ENCODE assay signal across 8 mouse cellular contexts in genomic region chr8:117224630-117225029, GRCm38 (mm10). TPM values are rescaled to one million over a fixed set of nuclear protein-coding genes. Genes with fewer than 3 reads are reported as not detected.
DNase-seq lines count a peak whose midpoint lies in the region; ATAC-seq and TF ChIP-seq lines count a peak whose summit lies in the region.

No protein-coding gene starts in this region.

- peak; percentile 100 for ATAC-seq in activated CD4-positive, CD25-positive, alpha-beta regulatory T cell, adult 4 months

- H3K4me1 ChIP-seq in cortical plate, adult 2 months (ENCODE audit: control insufficient read depth, insufficient read depth, low read length) = no peaks in the 10 kb centered on the region
- peaks cover 32% of the 10 kb centered on the region for H3K4me1 ChIP-seq in megakaryocyte, embryonic 14.5 days

- H3K9me3 ChIP-seq in megakaryocyte, embryonic 14.5 days = no peaks in the 10 kb centered on the region

- TF ChIP-seq CTCF in cortical plate, adult 2 months (IDR thresholded peaks at IDR 0.05; ENCODE audit: extremely low read depth, insufficient read depth, low read length) = peak; percentile 88

- peak overlapping the region; percentile 9; the same call in 1 of the 2 replicates for H3K4me3 ChIP-seq in cortical plate, adult 2 months (ENCODE audit: insufficient read depth, low read length)
- H3K4me3 ChIP-seq in megakaryocyte, embryonic 14.5 days (replicated peaks) = peak overlapping the region; percentile 89

- DNase-seq in gastrocnemius, adult 8-10 months (ENCODE audit: low spot score in 2 of 2) = peak; percentile 56 to 63
- peak; percentile 72 for DNase-seq in hindlimb bud, embryonic 11.5 days (ENCODE audit: extremely low spot score, low read depth, low spot score)
- peak; percentile 47 to 86 for DNase-seq in left cerebral cortex, adult 8-10 months (ENCODE audit: low spot score in 2 of 2)
- peak; percentile 83 to 90 for DNase-seq in right cerebral cortex, postnatal 10 days (ENCODE audit: low spot score in 2 of 2)
- DNase-seq in urinary bladder, postnatal 25 days (ENCODE audit: low spot score) = peak; percentile 83

- no peaks in the 10 kb centered on the region for H3K27me3 ChIP-seq in megakaryocyte, embryonic 14.5 days (replicated peaks)

- H3K27ac ChIP-seq in cortical plate, adult 2 months (ENCODE audit: insufficient read depth, low read length) = no peak overlapping the region

- TF ChIP-seq POLR2A in cortical plate, adult 2 months (IDR thresholded peaks at IDR 0.05; ENCODE audit: extremely low read depth, insufficient read depth, low read length) = no peak

- no peaks in the 10 kb centered on the region for H3K36me3 ChIP-seq in megakaryocyte, embryonic 14.5 days (replicated peaks; ENCODE audit: low read length)

RNA-seq across cellular contexts. Expression of gene Cmip, which starts 32.2 kb away (rescaled TPM):
- 10 to 100 TPM; 24.3 to 32.6 TPM for polyA plus RNA-seq in activated CD4-positive, CD25-positive, alpha-beta regulatory T cell, adult 4 months (2017; shearing (Covaris generic))
- polyA plus RNA-seq in cortical plate, adult 2 months (2012; rRNA removed) = 128 and 134 TPM in 2 replicates
- 1 to 10 TPM; 3.8 to 7.3 (median 6.2) TPM for total RNA-seq in gastrocnemius, adult 8-10 months (2022)
- 100 to 1,000 TPM; 268 to 292 (median 275) TPM for total RNA-seq in left cerebral cortex, adult 8-10 months (2022)
- polyA plus RNA-seq in megakaryocyte, embryonic 14.5 days (2012; ENCODE audit: insufficient read depth, low replicate concordance) = 92.3 and 120 TPM in 2 replicates
